Mouse (Mus musculus) embryonic facial prominence, embryonic 11.5 days (tissue): ENCODE results near the gene Rap1gds1. TPM values are rescaled to one million over a fixed set of nuclear protein-coding genes. Genes with fewer than 3 reads are reported as not detected.

Experiments
- ATAC-seq: fragments of 200-750 bp; cut with Nextera tagmentation; replicated peaks from 2 replicates; pipeline ENCODE4 v1.8.0; 2017; ENCODE audit warnings: low read depth; ENCODE audit not compliant: insufficient number of reproducible peaks, low FRiP score, low TSS enrichment
- DNase-seq: peaks from one replicate; pipeline ENCODE4 v3.0.0-alpha.2; 2015; ENCODE audit warnings: low spot score
- H3K27ac ChIP-seq: fragments of 300-500 bp; sonication (generic); replicated peaks from 2 replicates; pipeline ENCODE4 v1.5.1; 2014; ENCODE audit warnings: mild to moderate bottlenecking, low read depth, low read length, control low read depth
- H3K27me3 ChIP-seq: fragments of 300-500 bp; sonication (generic); 2 replicates; pipeline ENCODE4 v1.6.1; 2014; ENCODE audit warnings: mild to moderate bottlenecking, low read length, moderate library complexity, mixed read lengths; ENCODE audit not compliant: control insufficient read depth, insufficient read depth
- H3K36me3 ChIP-seq: fragments of 300-500 bp; sonication (generic); replicated peaks from 2 replicates; pipeline ENCODE4 v1.6.1; 2014; ENCODE audit warnings: low read depth, mild to moderate bottlenecking, low read length, moderate library complexity, mixed read lengths; ENCODE audit not compliant: control insufficient read depth, insufficient read depth
- H3K4me1 ChIP-seq: fragments of 300-500 bp; sonication (generic); 2 replicates; pipeline ENCODE4 v1.6.1; 2014; ENCODE audit warnings: low read length, mixed read lengths; ENCODE audit not compliant: control insufficient read depth, insufficient read depth
- H3K4me2 ChIP-seq: fragments of 300-500 bp; sonication (generic); 2 replicates; pipeline ENCODE4 v1.6.1; 2014; ENCODE audit warnings: low read depth, mild to moderate bottlenecking, control low read depth, low read length, moderate library complexity
- H3K4me3 ChIP-seq: fragments of 300-500 bp; sonication (generic); 2 replicates; pipeline ENCODE4 v1.5.1; 2014; ENCODE audit warnings: low read depth, low read length, control low read depth
- H3K9ac ChIP-seq: fragments of 300-500 bp; sonication (generic); replicated peaks from 2 replicates; pipeline ENCODE4 v1.6.1; 2014; ENCODE audit warnings: mild to moderate bottlenecking, control low read depth, low read length
- H3K9me3 ChIP-seq: fragments of 300-500 bp; sonication (generic); replicated peaks from 2 replicates; pipeline ENCODE4 v1.6.1; 2016; ENCODE audit warnings: mild to moderate bottlenecking, low read length, inconsistent platforms, mixed read lengths; ENCODE audit not compliant: control insufficient read depth
- WGBS: fragments of 180-500 bp; shearing (Covaris S2); extraction: QIAGEN DNeasy Blood & Tissue Kit; methylation state at CpG from one replicate; pipeline ENCODE4 v1.1.7; 2014; 5-methylcytosine and 5-hydroxymethylcytosine counted together
- polyA plus RNA-seq: library from polyadenylated mRNA; unstranded; fragments of >200 nt; fragmentation: Nextera tagmentation; extraction: Ambion mirVana; gene quantifications from 2 replicates; pipeline ENCODE4 v1.2.1, GENCODE M21; 2014

Rap1gds1 gene
- polyA plus RNA-seq, 1 experiment from 2014 or later, result 58.2 TPM

DNA sequence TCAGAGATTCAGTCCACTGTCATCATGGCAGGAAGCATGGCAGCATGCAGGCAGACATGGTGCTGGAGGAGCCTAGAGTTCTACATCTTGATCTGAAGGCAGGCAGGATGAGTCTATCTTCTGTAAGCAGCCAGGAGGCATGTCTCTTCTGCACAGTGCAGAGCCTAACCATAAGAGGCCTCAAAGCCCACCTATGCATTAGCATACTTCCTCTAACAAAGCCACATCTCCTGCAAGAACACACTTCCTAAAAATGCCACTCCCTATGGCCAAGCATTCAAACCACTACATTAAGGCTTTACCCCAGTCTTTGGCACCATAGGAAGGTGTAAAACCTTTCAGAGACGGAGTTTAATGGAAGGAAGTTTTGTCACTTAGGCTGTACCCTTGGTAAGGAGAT, 26.9 kb upstream of the Rap1gds1 start:
- Histone ChIP-seq H3K27me3 (no peaks in the 10 kb centered on the region), H3K36me3 (no peaks in the 10 kb centered on the region), H3K4me3 (no peak overlapping the region), H3K4me2 (no peak overlapping the region), H3K4me1 (no peaks in the 10 kb centered on the region), H3K27ac (no peak overlapping the region), H3K9ac (no peak overlapping the region), H3K9me3 (no peaks in the 10 kb centered on the region)
- DNase-seq (no peak), ATAC-seq (no peak)
- 80% methylated on average over 1 of the region's 1 CpGs for WGBS

DNA sequence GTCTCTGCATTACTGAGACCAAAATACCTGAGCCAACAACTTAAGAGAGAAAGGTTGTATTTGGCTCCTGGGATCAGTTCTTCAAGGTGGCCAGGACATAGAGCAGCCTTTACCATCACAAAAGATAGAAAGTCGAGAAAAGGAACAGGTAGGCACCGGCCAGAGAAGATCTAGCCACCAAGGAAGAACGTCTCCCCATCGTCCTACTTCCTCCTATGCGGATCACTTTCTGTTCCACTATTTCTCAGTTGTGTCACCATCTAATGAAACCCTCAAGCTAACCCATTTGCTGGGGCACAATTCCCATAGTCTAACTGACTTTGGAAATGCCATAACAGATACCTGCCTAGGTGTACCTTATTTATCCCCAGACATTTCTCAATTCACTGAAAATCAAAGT, 24.3 kb upstream of the Rap1gds1 start:
- H3K4me3 ChIP-seq, result no peak overlapping the region
- H3K4me2 ChIP-seq, result no peak overlapping the region
- DNase-seq (no peak), ATAC-seq (no peak)
- H3K27me3 ChIP-seq, result no peaks in the 10 kb centered on the region
- no peaks in the 10 kb centered on the region for H3K9me3 ChIP-seq
- H3K9ac ChIP-seq, result no peak overlapping the region
- H3K36me3 ChIP-seq, result no peaks in the 10 kb centered on the region
- 91% methylated on average over 5 of the region's 5 CpGs for WGBS
- no peaks in the 10 kb centered on the region for H3K4me1 ChIP-seq
- no peak overlapping the region for H3K27ac ChIP-seq

DNA sequence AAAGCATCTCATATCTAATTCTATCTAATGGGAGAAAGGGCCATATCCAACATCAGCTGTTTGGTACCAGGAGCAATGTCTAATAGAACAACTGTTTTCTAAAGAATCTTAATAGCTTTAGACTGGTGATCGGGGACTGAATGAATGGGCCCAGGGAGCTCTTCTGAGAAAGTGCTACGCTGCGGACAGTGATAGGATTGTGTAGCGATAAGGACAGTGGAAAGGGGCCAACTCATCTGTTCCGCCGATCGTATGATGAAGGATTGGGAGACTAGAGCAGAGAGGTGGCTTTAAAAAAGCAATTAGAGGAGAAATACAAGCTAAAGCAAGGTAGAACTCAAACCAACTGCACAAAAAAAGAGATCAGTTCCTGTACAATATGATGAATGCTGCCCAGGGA, 20.9 kb upstream of the Rap1gds1 start:
- H3K9ac ChIP-seq, result no peak overlapping the region
- H3K4me1 ChIP-seq, result no peaks in the 10 kb centered on the region
- ATAC-seq (no peak), DNase-seq (no peak)
- no peak overlapping the region for H3K4me2 ChIP-seq
- no peak overlapping the region for H3K27ac ChIP-seq
- H3K4me3 ChIP-seq, result no peak overlapping the region
- H3K36me3 ChIP-seq, result no peaks in the 10 kb centered on the region
- H3K9me3 ChIP-seq, result no peaks in the 10 kb centered on the region
- 88% methylated on average over 7 of the region's 7 CpGs for WGBS
- no peaks in the 10 kb centered on the region for H3K27me3 ChIP-seq

DNA sequence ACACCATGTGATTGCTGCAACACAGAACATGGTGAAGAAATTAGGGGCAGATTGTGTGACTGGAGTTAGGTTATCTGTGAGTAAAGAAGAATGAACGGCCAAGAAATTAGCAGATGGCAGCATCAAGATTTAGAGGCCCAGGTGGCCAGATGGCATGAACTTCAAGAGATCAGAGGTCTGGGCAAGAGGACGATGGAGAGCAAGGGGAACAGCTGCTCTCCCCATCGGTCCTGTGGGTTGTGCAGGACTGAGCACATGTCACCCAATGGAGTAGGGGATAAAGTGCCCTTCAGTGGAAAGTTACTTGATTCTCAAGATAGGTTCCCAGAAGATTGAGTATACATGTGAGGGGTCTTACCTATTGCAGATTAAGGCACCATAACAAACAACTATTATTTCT, 13.5 kb upstream of the Rap1gds1 start:
- no peaks in the 10 kb centered on the region for H3K27me3 ChIP-seq
- H3K9me3 ChIP-seq, result no peaks in the 10 kb centered on the region
- H3K4me2 ChIP-seq, result no peak overlapping the region
- ATAC-seq, result no peak
- no peak overlapping the region for H3K27ac ChIP-seq
- H3K9ac ChIP-seq, result no peak overlapping the region
- WGBS, result 86% methylated on average over 3 of the region's 3 CpGs
- H3K4me1 ChIP-seq, result no peaks in the 10 kb centered on the region
- H3K4me3 ChIP-seq, result no peak overlapping the region
- H3K36me3 ChIP-seq, result no peaks in the 10 kb centered on the region
- DNase-seq, result no peak

- no peak for ATAC-seq
- no peaks in the 10 kb centered on the region for H3K9me3 ChIP-seq
- H3K4me2 ChIP-seq, result no peak overlapping the region
- no peak overlapping the region for H3K9ac ChIP-seq
- no peak overlapping the region for H3K4me3 ChIP-seq
- no peaks in the 10 kb centered on the region for H3K36me3 ChIP-seq
- H3K27me3 ChIP-seq, result no peaks in the 10 kb centered on the region
- no peak for DNase-seq
- no peaks in the 10 kb centered on the region for H3K4me1 ChIP-seq
- H3K27ac ChIP-seq, result no peak overlapping the region
- WGBS, result 89% methylated on average over 5 of the region's 5 CpGs
These were observed 9.0 kb upstream of the Rap1gds1 start for GRCm38 (mm10) chr3:139083778-139084539.

DNA sequence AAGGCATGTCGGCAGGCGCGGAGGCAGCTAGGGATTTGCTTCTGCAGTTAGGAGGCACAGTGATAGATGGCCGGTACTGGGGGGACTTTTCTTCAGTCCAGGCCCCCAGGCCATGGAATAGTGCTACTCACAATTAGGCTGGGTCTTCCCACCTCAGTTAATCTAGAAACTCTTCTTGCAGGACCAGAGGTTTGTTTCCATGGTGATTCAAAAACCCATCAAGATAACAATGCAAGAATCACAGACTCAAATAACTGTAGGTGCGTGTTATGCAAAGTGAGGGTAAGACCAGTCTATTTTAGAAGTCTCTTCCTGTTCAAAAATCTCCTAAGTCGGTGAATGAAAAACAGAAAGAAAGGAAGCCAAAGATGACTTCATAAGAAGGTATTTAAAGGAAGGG, 4.8 kb upstream of the Rap1gds1 start:
- Histone ChIP-seq H3K9ac (no peak overlapping the region), H3K4me3 (no peak overlapping the region), H3K9me3 (no peaks in the 10 kb centered on the region), H3K27ac (no peak overlapping the region), H3K27me3 (no peaks in the 10 kb centered on the region), H3K36me3 (no peaks in the 10 kb centered on the region), H3K4me1 (no peaks in the 10 kb centered on the region), H3K4me2 (no peak overlapping the region)
- no peak for ATAC-seq
- no peak for DNase-seq
- 89% methylated on average over 6 of the region's 6 CpGs for WGBS

- 82% methylated on average over 3 of the region's 3 CpGs for WGBS
- H3K27ac ChIP-seq, result no peak overlapping the region
- DNase-seq (no peak), ATAC-seq (no peak)
- no peak overlapping the region for H3K4me3 ChIP-seq
- H3K36me3 ChIP-seq, result no peaks in the 10 kb centered on the region
- H3K4me2 ChIP-seq, result no peak overlapping the region
- H3K4me1 ChIP-seq, result no peaks in the 10 kb centered on the region
- H3K9me3 ChIP-seq, result no peaks in the 10 kb centered on the region
- H3K9ac ChIP-seq, result no peak overlapping the region
- no peaks in the 10 kb centered on the region for H3K27me3 ChIP-seq
These were observed 3.0 kb upstream of the Rap1gds1 start for GRCm38 (mm10) chr3:139078010-139078409.

DNA sequence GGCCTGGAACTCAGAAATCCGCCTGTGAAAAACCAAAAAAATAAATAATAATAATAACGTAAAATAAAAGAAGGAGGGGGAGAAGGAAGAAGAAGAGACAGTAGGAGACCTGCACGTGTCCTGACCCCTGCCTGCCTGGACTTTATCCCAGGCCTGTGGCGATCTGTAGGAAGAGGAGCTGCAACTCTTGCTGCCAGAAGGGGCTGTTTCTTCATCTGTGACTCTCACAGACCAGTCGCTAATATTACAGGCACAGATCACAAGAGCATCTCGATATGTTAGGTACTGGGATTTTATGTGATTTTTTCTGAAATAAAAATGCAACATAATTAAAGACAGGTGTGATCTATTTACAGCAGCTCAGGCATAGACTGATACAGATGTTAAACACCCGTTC, 1.1 kb upstream of the Rap1gds1 start:
- peak overlapping the region; percentile 78 for H3K4me3 ChIP-seq
- ATAC-seq, result no peak
- WGBS, result 7% methylated on average over 7 of the region's 7 CpGs
- H3K4me1 ChIP-seq, result no peaks in the 10 kb centered on the region
- H3K9ac ChIP-seq, result peak overlapping the region; percentile 82
- peak; percentile 41 for DNase-seq
- H3K27ac ChIP-seq, result no peak overlapping the region
- H3K27me3 ChIP-seq, result no peaks in the 10 kb centered on the region
- H3K36me3 ChIP-seq, result no peaks in the 10 kb centered on the region
- H3K4me2 ChIP-seq, result peak overlapping the region; percentile 92
- no peaks in the 10 kb centered on the region for H3K9me3 ChIP-seq
